Mouse (Mus musculus) heart, adult 8-10 months (tissue): Measurements from ENCODE around the gene Agap1. TPM values are rescaled to one million over a fixed set of nuclear protein-coding genes. Genes with fewer than 3 reads are reported as not detected.
A peak's percentile ranks its signal among the peaks of the same experiment; 100 is the strongest.

Source experiments
- DNase-seq: peaks from one replicate; pipeline ENCODE4 v3.0.0; 2022; ENCODE audit warnings: low spot score
- total RNA-seq, 4 experiments: library from RNA; stranded (reverse); gene quantifications; 2 replicates each; pipeline ENCODE4 v1.2.4; 2022

Agap1 gene
- total RNA-seq, 4 experiments from 2014 or later, result 53.0 to 74.6 (median 64.9) TPM

- DNase-seq, result no peak
Observed at GRCm38 (mm10) chr1:89576174-89576890, 121.7 kb downstream of the Agap1 start.

- DNase-seq, result peak; percentile 71
Observed at GRCm38 (mm10) chr1:89576985-89577384, 122.4 kb downstream of the Agap1 start.

- peak; percentile 76 for DNase-seq
Observed at GRCm38 (mm10) chr1:89580031-89580998, 125.7 kb downstream of the Agap1 start.

GRCm38 (mm10) chr1:89580999-89581765 is 126.6 kb downstream of the Agap1 start:
- DNase-seq, result no peak

- DNase-seq, result no peak
Observed at GRCm38 (mm10) chr1:89581766-89582125, 127.1 kb downstream of the Agap1 start.

GRCm38 (mm10) chr1:89583369-89583768 is 128.8 kb downstream of the Agap1 start:
- no peak for DNase-seq

- no peak for DNase-seq
Observed at GRCm38 (mm10) chr1:89586991-89587683, 132.5 kb downstream of the Agap1 start.

GRCm38 (mm10) chr1:89588154-89588553 is 133.5 kb downstream of the Agap1 start:
- DNase-seq, result no peak

GRCm38 (mm10) chr1:89590994-89591393 is 136.4 kb downstream of the Agap1 start:
- DNase-seq, result no peak

GRCm38 (mm10) chr1:89593219-89593618 is 138.6 kb downstream of the Agap1 start:
- DNase-seq, result no peak

GRCm38 (mm10) chr1:89594999-89595398 is 140.4 kb downstream of the Agap1 start:
- DNase-seq, result no peak

- peak; percentile 64 for DNase-seq
Observed at GRCm38 (mm10) chr1:89595421-89595820, 140.8 kb downstream of the Agap1 start.

- DNase-seq, result no peak
Observed at GRCm38 (mm10) chr1:89596223-89596622, 141.6 kb downstream of the Agap1 start.

GRCm38 (mm10) chr1:89598906-89599305 is 144.3 kb downstream of the Agap1 start:
- DNase-seq, result no peak

- DNase-seq, result no peak
Observed at GRCm38 (mm10) chr1:89599983-89600741, 145.6 kb downstream of the Agap1 start.

- no peak for DNase-seq
Observed at GRCm38 (mm10) chr1:89601349-89601748, 146.7 kb downstream of the Agap1 start.

- no peak for DNase-seq
Observed at GRCm38 (mm10) chr1:89602879-89603278, 148.3 kb downstream of the Agap1 start.

GRCm38 (mm10) chr1:89606612-89607011 is 152.0 kb downstream of the Agap1 start:
- DNase-seq, result no peak

- no peak for DNase-seq
Observed at GRCm38 (mm10) chr1:89608766-89609165, 154.2 kb downstream of the Agap1 start.

GRCm38 (mm10) chr1:89609964-89610363 is 155.4 kb downstream of the Agap1 start:
- no peak for DNase-seq

- DNase-seq, result no peak
Observed at GRCm38 (mm10) chr1:89611521-89611920, 156.9 kb downstream of the Agap1 start.
